In the genomic region with DNA sequence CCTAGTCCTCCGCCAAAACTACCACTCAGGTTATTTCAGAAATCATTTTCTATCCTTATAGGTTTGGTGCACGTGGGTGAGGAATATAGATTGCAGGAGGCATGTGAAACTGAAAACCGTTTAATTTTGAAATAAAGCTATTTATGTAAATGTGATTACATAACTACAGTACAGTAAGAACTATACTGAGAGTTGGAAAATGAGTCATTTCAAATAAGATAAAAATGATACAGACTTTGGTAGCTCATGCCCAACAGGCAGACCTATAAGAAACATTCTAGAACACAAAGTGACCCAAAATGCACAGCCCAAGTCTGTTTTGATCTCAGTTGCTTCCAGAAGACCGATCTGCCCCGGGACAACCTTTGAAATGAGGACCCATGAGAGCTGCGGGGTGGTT, we compare ENCODE assay signal across 20 mouse cellular contexts.
DNase-seq lines count a peak whose midpoint lies in the region; ATAC-seq lines count a peak whose summit lies in the region.
"Had no signal": no experiment of that assay in that cellular context is flagged by ENCODE, and none has a peak within 500 bp of the region (broad histone marks: within the 10 kb centered on the region; RNA-seq: fewer than 3 reads in every experiment).

No protein-coding gene starts in this region.

- peak; percentile 65 for ATAC-seq in frontal cortex, adult (ENCODE audit: low TSS enrichment)
- ATAC-seq: forebrain, embryonic 15.5 days; hindbrain, embryonic 16.5 days; midbrain, embryonic 16.5 days had no signal

- DNase-seq in frontal cortex, postnatal 36 days (ENCODE audit: low spot score in 2 of 2), result no peak
- DNase-seq in CD4-positive helper T cell, adult 2 months (ENCODE audit: low read depth, low spot score), result peak; percentile 25
- DNase-seq in brain, adult 2 months (ENCODE audit: low read depth, low spot score), result peak; percentile 44
- peak; percentile 42 for DNase-seq in induced T-regulatory cell, adult 2 months (ENCODE audit: low read depth)
- no peak for DNase-seq in layer of hippocampus, adult 18-20 months (ENCODE audit: low spot score in 2 of 2)
- DNase-seq in T-cell, adult 2 months (ENCODE audit: low spot score), result no peak
- no peak for DNase-seq in cerebellum, postnatal 25 days
- DNase-seq: adrenal gland, postnatal 10 days; cerebellum, adult 11 months; cerebellum, adult 9-10 months; heart, postnatal 10 days; kidney, adult 8-10 months; liver, embryonic 13.5 days; lung, adult 18-20 months; spleen, adult 18-20 months; thymus, postnatal 14 days had no signal

Comparison
In these comparisons a context has a peak if more than half of its experiments do, and no peak if none do; other contexts are left out.
1. DNase-seq: peak in CD4-positive helper T cell, adult 2 months (single experiment), brain, adult 2 months (single experiment) and induced T-regulatory cell, adult 2 months (single experiment); none in frontal cortex, postnatal 36 days (0 of 2), layer of hippocampus, adult 18-20 months (0 of 2), T-cell, adult 2 months (single experiment) and cerebellum, postnatal 25 days (0 of 2).